Mouse (Mus musculus) CH12.LX (cell line): ENCODE data around the gene Napsa. TPM values are rescaled to one million over a fixed set of nuclear protein-coding genes. Genes with fewer than 3 reads are reported as not detected.

Experiments used
- DNase-seq: peaks from one replicate; pipeline ENCODE4 v3.0.0-alpha.2; 2013; ENCODE audit errors: extremely low read depth
- H3K27ac ChIP-seq: 2 replicates; pipeline ENCODE4 v1.5.1; 2012; ENCODE audit warnings: low read depth, mild to moderate bottlenecking, control low read depth, moderate library complexity; ENCODE audit not compliant: insufficient read depth
- H3K27me3 ChIP-seq: replicated peaks from 2 replicates; pipeline ENCODE3; 2012; ENCODE audit warnings: inconsistent platforms
- H3K36me3 ChIP-seq, 2 experiments: replicated peaks in 1 of 2; 2 replicates each; pipeline versions ENCODE3 to v1.6.1; 2012; ENCODE audit warnings: inconsistent platforms in 1 of 2, low read length in 1 of 2, mild to moderate bottlenecking in 1 of 2, mixed read lengths in 1 of 2, moderate library complexity in 1 of 2; ENCODE audit not compliant: control insufficient read depth in 1 of 2, insufficient read depth in 1 of 2
- H3K4me1 ChIP-seq, 2 experiments: 2 replicates each; pipeline ENCODE4 v1.6.1; 2012; ENCODE audit warnings: inconsistent platforms in 1 of 2, moderate library complexity in 1 of 2; ENCODE audit not compliant: insufficient read depth in 2 of 2, control insufficient read depth in 1 of 2
- H3K4me2 ChIP-seq: 2 replicates; pipeline ENCODE4 v1.6.1; 2012; ENCODE audit warnings: low read depth, mild to moderate bottlenecking, control low read depth; ENCODE audit not compliant: poor library complexity, insufficient read depth, severe bottlenecking
- H3K4me3 ChIP-seq, 3 experiments: fragments of 150-350 bp in 1 of 3; sonication (generic) in 1 of 3; replicated peaks in 1 of 3; 2 replicates each; pipeline versions ENCODE3 to v1.5.1; 2011 to 2012; ENCODE audit warnings: low read depth in 2 of 3, low read length in 2 of 3, mild to moderate bottlenecking in 2 of 3, moderate library complexity in 2 of 3, control low read depth in 1 of 3, improper control_type of control experiment in 1 of 3, inconsistent platforms in 1 of 3, mixed read lengths in 1 of 3; ENCODE audit not compliant: poor library complexity in 1 of 3
- H3K79me2 ChIP-seq: replicated peaks from 2 replicates; pipeline ENCODE4 v1.6.1; 2012; ENCODE audit warnings: mild to moderate bottlenecking, moderate library complexity; ENCODE audit not compliant: control insufficient read depth, poor library complexity, insufficient read depth, severe bottlenecking; ENCODE audit errors: extremely low read depth
- H3K9ac ChIP-seq: 2 replicates; pipeline ENCODE4 v1.6.1; 2012; ENCODE audit warnings: low read depth, mild to moderate bottlenecking, control low read depth, moderate library complexity; ENCODE audit not compliant: insufficient read depth
- H3K9me3 ChIP-seq: replicated peaks from 2 replicates; pipeline ENCODE3; 2012; ENCODE audit warnings: low read length, inconsistent platforms, mixed read lengths
- BHLHE40 ChIP-seq: IDR thresholded peaks from 2 replicates; pipeline ENCODE4 v1.6.1; 2011; ENCODE audit warnings: mild to moderate bottlenecking, low read depth, low read length, improper control_type of control experiment
- CHD1 ChIP-seq: IDR thresholded peaks from 2 replicates; pipeline ENCODE4 v1.6.1; 2012; ENCODE audit warnings: low read depth, low read length, improper control_type of control experiment, inconsistent platforms
- CHD2 ChIP-seq: IDR thresholded peaks from 2 replicates; pipeline ENCODE4 v1.6.1; 2011; ENCODE audit warnings: low read length, improper control_type of control experiment
- EP300 ChIP-seq: IDR thresholded peaks from 2 replicates; pipeline ENCODE4 v1.6.1; 2011; ENCODE audit warnings: low read length, improper control_type of control experiment
- ETS1 ChIP-seq: conservative IDR thresholded peaks from 2 replicates; pipeline ENCODE4 v1.6.1; 2012; ENCODE audit warnings: low read depth, mild to moderate bottlenecking, inconsistent platforms, low read length, improper control_type of control experiment, moderate library complexity
- IRF4 ChIP-seq: IDR thresholded peaks from 2 replicates; pipeline ENCODE4 v1.6.1; 2014; ENCODE audit warnings: low read depth, mild to moderate bottlenecking, inconsistent platforms, low read length, improper control_type of control experiment
- KAT2A ChIP-seq: IDR thresholded peaks from 2 replicates; pipeline ENCODE4 v1.6.1; 2012; ENCODE audit warnings: low read length, improper control_type of control experiment, inconsistent platforms; ENCODE audit not compliant: insufficient replicate concordance
- MAZ ChIP-seq: IDR thresholded peaks from 2 replicates; pipeline ENCODE4 v1.6.1; 2012; ENCODE audit warnings: low read depth, mild to moderate bottlenecking, inconsistent platforms, low read length, improper control_type of control experiment, moderate library complexity
- MXI1 ChIP-seq: IDR thresholded peaks from 2 replicates; pipeline ENCODE4 v1.6.1; 2011; ENCODE audit warnings: mild to moderate bottlenecking, low read depth, low read length, improper control_type of control experiment
- NELFE ChIP-seq: IDR thresholded peaks from 2 replicates; pipeline ENCODE4 v1.6.1; 2011; ENCODE audit warnings: low read depth, low read length, improper control_type of control experiment
- PAX5 ChIP-seq: IDR thresholded peaks from 2 replicates; pipeline ENCODE4 v1.6.1; 2012; ENCODE audit warnings: low read length, inconsistent platforms, mixed read lengths
- POLR2AphosphoS2 ChIP-seq: IDR thresholded peaks from 2 replicates; pipeline ENCODE4 v1.6.1; 2011; ENCODE audit warnings: low read depth, low read length, improper control_type of control experiment
- RAD21 ChIP-seq: IDR thresholded peaks from 2 replicates; pipeline ENCODE4 v1.6.1; 2011; ENCODE audit warnings: low read depth, mild to moderate bottlenecking, low read length, improper control_type of control experiment, moderate library complexity
- SIN3A ChIP-seq: IDR thresholded peaks from 2 replicates; pipeline ENCODE4 v1.6.1; 2012; ENCODE audit warnings: low read length, improper control_type of control experiment, inconsistent platforms
- SMC3 ChIP-seq: IDR thresholded peaks from 2 replicates; pipeline ENCODE4 v1.6.1; 2011; ENCODE audit warnings: low read depth, low read length, improper control_type of control experiment
- TBP ChIP-seq: conservative IDR thresholded peaks from 2 replicates; pipeline ENCODE4 v1.6.1; 2011; ENCODE audit warnings: low read depth, low read length, improper control_type of control experiment
- USF2 ChIP-seq: conservative IDR thresholded peaks from 2 replicates; pipeline ENCODE4 v1.6.1; 2011; ENCODE audit warnings: low read depth, low read length, improper control_type of control experiment
- ZKSCAN1 ChIP-seq: IDR thresholded peaks from 2 replicates; pipeline ENCODE4 v1.6.1; 2012; ENCODE audit warnings: low read depth, inconsistent platforms, low read length, improper control_type of control experiment, borderline replicate concordance
- ZNF384 ChIP-seq: IDR thresholded peaks from 2 replicates; pipeline ENCODE4 v1.6.1; 2012; ENCODE audit warnings: low read depth, low read length, improper control_type of control experiment, inconsistent platforms
- dilution Hi-C: fragments of 300-500 bp; cut with MboI; formaldehyde crosslinking; loops from 2 replicates; pipeline ENCODE4 v1.14.3; 2020; ENCODE audit warnings: low sequenced_read_pairs; ENCODE audit not compliant: extremely low pct_unique_long_range_greater_than_20kb, extremely low pct_ligation_motif_present
- in situ Hi-C: fragments of 300-500 bp; cut with MboI; formaldehyde crosslinking; loops from 3 replicates; pipeline ENCODE4 v1.14.3; 2019; ENCODE audit warnings: low sequenced_read_pairs, low pct_ligation_motif_present, low pct_unique_long_range_greater_than_20kb, mixed read lengths
- polyA plus RNA-seq: library from polyadenylated mRNA; unstranded; fragments of >175 nt; gene quantifications from 2 replicates; pipeline ENCODE4 v1.2.1, GENCODE M21; 2012; ENCODE audit warnings: low read depth; ENCODE audit not compliant: insufficient read length
- total RNA-seq, 2 experiments: library from RNA; depleted of rRNA; stranded (reverse); fragments of 300-350 nt in 1 of 2; fragments of >200 nt in 1 of 2; gene quantifications; 2 replicates each; pipeline ENCODE4 v1.2.3; 2012 to 2014

The Napsa gene
- total and polyA plus RNA-seq, 3 experiments: 175 to 253 (median 194) TPM

GRCm38 (mm10) chr7:44568803-44569202, 3.4 kb upstream of the Napsa start:
- dilution Hi-C loops (no loop called here), in situ Hi-C loops (no loop called here)
- Histone ChIP-seq H3K4me3 (no peak overlapping the region), H3K27me3 (no peaks in the 10 kb centered on the region), H3K9ac (no peak overlapping the region), H3K36me3 (no peaks in the 10 kb centered on the region), H3K4me2 (no peak overlapping the region), H3K4me1 (peaks cover 16 to 48% of the 10 kb centered on the region in 2 experiments), H3K79me2 (peaks cover 3% of the 10 kb centered on the region), H3K9me3 (peaks cover 8% of the 10 kb centered on the region), H3K27ac (no peak overlapping the region)
- no peak for TF ChIP-seq ZKSCAN1
- TF ChIP-seq BHLHE40: peak; percentile 51
- no peak for DNase-seq

GRCm38 (mm10) chr7:44570989-44571388, 1.2 kb upstream of the Napsa start:
- dilution Hi-C loops: no loop called here
- Histone ChIP-seq H3K9me3 (peaks cover 8% of the 10 kb centered on the region), H3K4me2 (no peak overlapping the region), H3K9ac (no peak overlapping the region), H3K36me3 (peaks cover 0 to 2% of the 10 kb centered on the region in 2 experiments), H3K79me2 (peaks cover 14% of the 10 kb centered on the region), H3K27me3 (no peaks in the 10 kb centered on the region), H3K4me3 (no peak overlapping the region), H3K27ac (peak overlapping the region; percentile 21; the same call in 1 of the 2 replicates), H3K4me1 (peaks cover 12 to 38% of the 10 kb centered on the region in 2 experiments)
- no peak for DNase-seq
- in situ Hi-C loops: no loop called here
- TF ChIP-seq ETS1: no peak
- TF ChIP-seq SMC3: no peak
- no peak for TF ChIP-seq ZNF384
- no peak for TF ChIP-seq PAX5
- no peak for TF ChIP-seq SIN3A
- TF ChIP-seq RAD21: no peak
- no peak for TF ChIP-seq ZKSCAN1
- 0 out of 2 replicates have a peak, but pooled peaks have one; percentile 11 for TF ChIP-seq BHLHE40
- no peak for TF ChIP-seq MAZ
- peak; percentile 72 for TF ChIP-seq IRF4
- no peak for TF ChIP-seq CHD1
- TF ChIP-seq MXI1: no peak
- no peak for TF ChIP-seq KAT2A
- TF ChIP-seq POLR2AphosphoS2: no peak
- TF ChIP-seq TBP: no peak
- no peak for TF ChIP-seq CHD2
- TF ChIP-seq USF2: no peak
- TF ChIP-seq EP300: peak; percentile 63; the same call in 1 of the 2 replicates
- TF ChIP-seq NELFE: no peak
